Mouse (Mus musculus) hindbrain, embryonic 15.5 days (tissue): ENCODE results near the gene Mecr. TPM values are rescaled to one million over a fixed set of nuclear protein-coding genes. Genes with fewer than 3 reads are reported as not detected.
"Not testable (repeated sequence)": the region's sequence is repeated elsewhere in the genome, so short reads cannot be mapped to it uniquely, and the experiment has no call there.

Source experiments
- ATAC-seq: fragments of 200-750 bp; cut with Nextera tagmentation; 2 replicates; pipeline ENCODE4 v1.8.0; 2017; ENCODE audit warnings: low read depth, moderate number of reproducible peaks, moderate TSS enrichment; ENCODE audit not compliant: low FRiP score
- H3K27ac ChIP-seq: fragments of 300-500 bp; sonication (generic); replicated peaks from 2 replicates; pipeline ENCODE4 v1.5.1; 2015; ENCODE audit warnings: mild to moderate bottlenecking, inconsistent platforms
- H3K27me3 ChIP-seq: fragments of 300-500 bp; sonication (generic); 2 replicates; pipeline ENCODE4 v1.6.1; 2015; ENCODE audit warnings: control low read depth, inconsistent platforms
- H3K36me3 ChIP-seq: fragments of 300-500 bp; sonication (generic); 2 replicates; pipeline ENCODE4 v1.6.1; 2015; ENCODE audit warnings: control low read depth, inconsistent platforms
- H3K4me1 ChIP-seq: fragments of 300-500 bp; sonication (generic); replicated peaks from 2 replicates; pipeline ENCODE4 v1.6.1; 2015; ENCODE audit warnings: control low read depth, inconsistent platforms
- H3K4me2 ChIP-seq: fragments of 300-500 bp; sonication (generic); 2 replicates; pipeline ENCODE4 v1.6.1; 2015; ENCODE audit warnings: moderate library complexity, mild to moderate bottlenecking, inconsistent platforms
- H3K4me3 ChIP-seq: fragments of 300-500 bp; sonication (generic); 2 replicates; pipeline ENCODE4 v1.5.1; 2015; ENCODE audit warnings: mild to moderate bottlenecking, inconsistent platforms
- H3K9ac ChIP-seq: fragments of 300-500 bp; sonication (generic); 2 replicates; pipeline ENCODE4 v1.6.1; 2015; ENCODE audit warnings: inconsistent platforms
- H3K9me3 ChIP-seq: fragments of 300-500 bp; sonication (generic); 2 replicates; pipeline ENCODE4 v1.6.1; 2016; ENCODE audit warnings: control low read depth, inconsistent platforms
- WGBS: fragments of 180-500 bp; shearing (Covaris S2); methylation state at CpG from one replicate; pipeline ENCODE4 v1.1.7; 2015; 5-methylcytosine and 5-hydroxymethylcytosine counted together
- polyA plus RNA-seq: library from polyadenylated mRNA; unstranded; fragments of >200 nt; fragmentation: Nextera tagmentation; extraction: Ambion mirVana; gene quantifications from 2 replicates; pipeline ENCODE4 v1.2.1, GENCODE M21; 2015

The Mecr gene
- polyA plus RNA-seq: 34.6 and 37.9 TPM in 2 replicates

- Histone ChIP-seq H3K36me3 (no peaks in the 10 kb centered on the region), H3K27ac (no peak within 1 kb of the TSS; the same call in 1 of the 2 replicates), H3K9me3 (no peaks in the 10 kb centered on the region), H3K4me2 (peak within 1 kb of the TSS; percentile 75), H3K4me1 (peaks cover 15% of the 10 kb centered on the region), H3K4me3 (peak within 1 kb of the TSS; percentile 73), H3K9ac (peak within 1 kb of the TSS; percentile 73), H3K27me3 (peaks cover 8% of the 10 kb centered on the region)
- peak; percentile 86 for ATAC-seq
- under 1% methylated on average over 37 of the region's 37 CpGs for WGBS
These were observed at the start of gene Mecr for GRCm38 (mm10) chr4:131843290-131843743. TSS of gene Mecr (plus strand) at chr4:131843470.

DNA sequence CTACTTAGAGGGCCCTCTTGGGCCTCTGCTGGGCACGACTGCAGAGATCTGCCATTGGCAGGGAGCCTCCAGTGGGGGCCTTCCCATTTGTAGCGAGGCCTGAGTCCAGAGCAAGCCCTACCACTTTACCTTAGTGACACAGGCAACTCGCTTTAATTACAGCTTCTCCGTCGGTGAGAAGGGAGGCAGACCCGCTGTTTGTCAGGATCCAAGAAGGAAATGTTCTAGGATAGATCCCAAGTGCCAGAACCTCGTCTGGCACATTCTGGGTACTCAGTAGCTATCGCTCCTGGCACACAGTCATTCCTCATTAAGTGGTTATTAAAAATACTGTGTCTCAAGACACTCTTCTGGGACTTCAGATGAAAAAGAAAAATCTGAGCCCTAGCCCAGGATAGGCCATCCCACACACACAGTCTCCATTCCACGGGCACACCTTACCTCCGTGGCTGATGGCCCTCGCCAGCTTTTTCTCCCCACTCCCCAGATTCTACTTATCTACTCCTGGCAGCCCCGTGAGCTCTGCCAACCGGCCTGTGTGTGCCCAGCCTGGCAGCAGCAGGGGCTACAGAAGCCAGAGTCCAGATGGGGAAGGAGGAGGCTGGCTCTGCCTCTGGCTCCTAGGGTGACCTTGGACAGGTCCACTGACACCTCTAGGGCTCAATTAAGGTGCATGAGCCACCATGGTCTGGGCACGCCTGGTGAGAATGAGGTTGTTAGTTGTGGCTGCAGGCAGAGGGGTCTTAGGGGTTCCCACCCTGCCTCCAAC lies 46.8 kb upstream of the Mecr start:
- 62% methylated on average over 14 of the region's 14 CpGs for WGBS
- Histone ChIP-seq H3K4me1 (peaks cover 11% of the 10 kb centered on the region; the same call in 1 of the 2 replicates), H3K4me2 (no peak overlapping the region), H3K9ac (no peak overlapping the region), H3K27me3 (no peaks in the 10 kb centered on the region), H3K9me3 (no peaks in the 10 kb centered on the region), H3K4me3 (no peak overlapping the region), H3K27ac (peak overlapping the region; percentile 50), H3K36me3 (no peaks in the 10 kb centered on the region)
- ATAC-seq: no peak

DNA sequence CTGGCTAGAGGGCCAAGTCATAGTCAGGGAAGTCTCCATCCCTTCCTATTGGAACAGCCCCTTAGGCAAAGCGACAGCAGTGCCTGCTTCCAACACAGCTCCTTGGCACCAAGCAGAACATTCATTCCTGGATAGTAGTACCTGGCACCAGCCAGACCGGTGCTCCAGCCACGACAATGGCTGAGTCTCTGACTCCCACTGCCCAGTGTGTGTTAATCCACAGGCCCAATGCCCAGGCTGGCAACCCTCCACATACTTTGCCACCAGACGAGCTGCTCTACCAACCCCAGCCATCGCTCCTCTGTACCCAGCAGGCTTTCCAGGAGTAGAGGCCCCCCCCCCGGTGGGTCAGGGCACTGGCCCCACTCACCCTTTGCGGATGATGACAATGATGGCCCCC lies 45.8 kb upstream of the Mecr start:
- WGBS: 53% methylated on average over 7 of the region's 7 CpGs
- Histone ChIP-seq H3K4me1 (peaks cover 11% of the 10 kb centered on the region; the same call in 1 of the 2 replicates), H3K9me3 (no peaks in the 10 kb centered on the region), H3K27ac (no peak overlapping the region), H3K4me2 (no peak overlapping the region), H3K36me3 (no peaks in the 10 kb centered on the region), H3K4me3 (no peak overlapping the region), H3K27me3 (no peaks in the 10 kb centered on the region), H3K9ac (no peak overlapping the region)
- peak; percentile 67; the same call in 1 of the 2 replicates for ATAC-seq

- WGBS: 53% methylated on average over 12 of the region's 12 CpGs
These were observed 45.4 kb upstream of the Mecr start for GRCm38 (mm10) chr4:131797920-131798319.

GRCm38 (mm10) chr4:131798968-131799367 lies 44.3 kb upstream of the Mecr start:
- ATAC-seq: no peak
- Histone ChIP-seq H3K36me3 (no peaks in the 10 kb centered on the region), H3K27me3 (no peaks in the 10 kb centered on the region), H3K27ac (no peak overlapping the region), H3K4me3 (no peak overlapping the region), H3K4me2 (no peak overlapping the region), H3K9ac (no peak overlapping the region), H3K4me1 (peaks cover 11% of the 10 kb centered on the region; the same call in 1 of the 2 replicates), H3K9me3 (no peaks in the 10 kb centered on the region)
- 19% methylated on average over 4 of the region's 4 CpGs for WGBS

More at GRCm38 (mm10) chr4:131797920-131798319, 45.4 kb upstream of the Mecr start:
- H3K4me3 ChIP-seq: no peak overlapping the region
- H3K4me2 ChIP-seq: no peak overlapping the region
- H3K36me3 ChIP-seq: no peaks in the 10 kb centered on the region
- H3K9ac ChIP-seq: no peak overlapping the region
- no peak overlapping the region for H3K27ac ChIP-seq
- H3K9me3 ChIP-seq: no peaks in the 10 kb centered on the region
- H3K4me1 ChIP-seq: peaks cover 11% of the 10 kb centered on the region; the same call in 1 of the 2 replicates
- no peaks in the 10 kb centered on the region for H3K27me3 ChIP-seq
- ATAC-seq: no peak

- WGBS: 77% methylated on average over 9 of the region's 9 CpGs
- Histone ChIP-seq H3K4me2 (no peak overlapping the region), H3K27me3 (no peaks in the 10 kb centered on the region), H3K4me3 (no peak overlapping the region), H3K36me3 (no peaks in the 10 kb centered on the region), H3K4me1 (no peaks in the 10 kb centered on the region), H3K27ac (no peak overlapping the region), H3K9ac (no peak overlapping the region), H3K9me3 (no peaks in the 10 kb centered on the region)
- no peak for ATAC-seq
These were observed 39.4 kb upstream of the Mecr start for GRCm38 (mm10) chr4:131803846-131804245.

DNA sequence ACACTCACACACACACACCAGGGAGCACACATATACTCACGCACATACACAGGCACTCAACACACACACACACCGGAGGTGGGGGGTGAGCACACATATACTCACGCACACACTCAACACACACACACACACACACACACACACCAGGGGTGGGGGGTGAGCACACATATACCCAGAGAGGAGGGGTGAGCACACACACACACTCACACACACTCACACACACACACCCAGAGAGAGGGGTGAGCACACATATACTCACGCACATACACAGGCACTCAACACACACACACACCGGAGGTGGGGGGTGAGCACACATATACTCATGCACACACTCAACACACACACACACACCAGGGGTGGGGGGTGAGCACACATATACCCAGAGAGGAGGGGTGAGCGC lies 38.5 kb upstream of the Mecr start:
- not testable (repeated sequence) for H3K9ac ChIP-seq, H3K27me3 ChIP-seq, H3K4me1 ChIP-seq, H3K4me3 ChIP-seq, H3K9me3 ChIP-seq, H3K27ac ChIP-seq, H3K4me2 ChIP-seq, H3K36me3 ChIP-seq
- 88% methylated on average over 5 of the region's 6 CpGs for WGBS
- ATAC-seq: peak; percentile 73

GRCm38 (mm10) chr4:131805255-131805654 lies 38.0 kb upstream of the Mecr start:
- no peak for ATAC-seq
- no peak overlapping the region for H3K4me2 ChIP-seq
- H3K4me1 ChIP-seq: no peaks in the 10 kb centered on the region
- no peak overlapping the region for H3K27ac ChIP-seq
- H3K9me3 ChIP-seq: no peaks in the 10 kb centered on the region
- H3K9ac ChIP-seq: no peak overlapping the region
- H3K36me3 ChIP-seq: no peaks in the 10 kb centered on the region
- H3K27me3 ChIP-seq: no peaks in the 10 kb centered on the region
- H3K4me3 ChIP-seq: no peak overlapping the region
- 72% methylated on average over 3 of the region's 3 CpGs for WGBS

- ATAC-seq: no peak
- Histone ChIP-seq H3K27ac (0 out of 2 replicates have a peak overlapping the region, but pooled peaks have one; percentile 3), H3K4me2 (no peak overlapping the region), H3K9me3 (no peaks in the 10 kb centered on the region), H3K4me1 (peaks cover 6% of the 10 kb centered on the region; the same call in 1 of the 2 replicates), H3K27me3 (no peaks in the 10 kb centered on the region), H3K9ac (no peak overlapping the region), H3K4me3 (no peak overlapping the region), H3K36me3 (no peaks in the 10 kb centered on the region)
- WGBS: 76% methylated on average over 11 of the region's 11 CpGs
These were observed 30.8 kb upstream of the Mecr start for GRCm38 (mm10) chr4:131812458-131812857.

GRCm38 (mm10) chr4:131813798-131814197 lies 29.5 kb upstream of the Mecr start:
- Histone ChIP-seq H3K36me3 (no peaks in the 10 kb centered on the region), H3K27ac (no peak overlapping the region), H3K4me1 (peaks cover 6% of the 10 kb centered on the region; the same call in 1 of the 2 replicates), H3K4me2 (no peak overlapping the region), H3K4me3 (no peak overlapping the region), H3K9ac (no peak overlapping the region), H3K9me3 (no peaks in the 10 kb centered on the region), H3K27me3 (no peaks in the 10 kb centered on the region)
- WGBS: 93% methylated on average over 7 of the region's 7 CpGs
- no peak for ATAC-seq

DNA sequence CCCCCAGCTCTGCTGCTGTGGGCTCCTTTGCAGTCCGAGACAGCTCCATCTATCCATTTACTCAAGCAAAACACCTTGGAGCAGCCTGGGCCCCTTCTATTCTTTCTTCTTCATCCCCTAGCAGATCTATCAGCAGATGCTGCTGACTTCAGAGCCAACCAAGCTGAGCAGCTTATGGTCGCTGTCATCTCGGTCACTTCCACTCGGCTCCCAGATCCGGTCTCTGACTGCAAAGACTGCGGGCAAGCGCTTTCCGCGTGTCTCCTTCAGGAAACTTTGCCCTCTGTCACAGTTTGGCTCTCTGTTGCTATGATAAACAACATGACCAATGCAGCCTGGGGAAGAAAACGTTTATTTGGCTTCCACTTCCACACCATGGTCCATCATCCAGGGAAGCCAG lies 28.4 kb upstream of the Mecr start:
- H3K4me1 ChIP-seq: peaks cover 6% of the 10 kb centered on the region; the same call in 1 of the 2 replicates
- H3K36me3 ChIP-seq: no peaks in the 10 kb centered on the region
- 84% methylated on average over 10 of the region's 10 CpGs for WGBS
- H3K27me3 ChIP-seq: 0 out of 2 replicates have a peak, but pooled peaks cover 3% of the 10 kb centered on the region
- H3K9me3 ChIP-seq: no peaks in the 10 kb centered on the region
- no peak overlapping the region for H3K4me3 ChIP-seq
- H3K27ac ChIP-seq: no peak overlapping the region
- no peak for ATAC-seq
- no peak overlapping the region for H3K9ac ChIP-seq
- no peak overlapping the region for H3K4me2 ChIP-seq

GRCm38 (mm10) chr4:131815774-131816173 lies 27.5 kb upstream of the Mecr start:
- no peaks in the 10 kb centered on the region for H3K9me3 ChIP-seq
- 71% methylated on average over 10 of the region's 10 CpGs for WGBS
- H3K4me1 ChIP-seq: peaks cover 7% of the 10 kb centered on the region
- no peak overlapping the region for H3K4me3 ChIP-seq
- H3K27ac ChIP-seq: no peak overlapping the region
- H3K4me2 ChIP-seq: no peak overlapping the region
- no peak overlapping the region for H3K9ac ChIP-seq
- no peaks in the 10 kb centered on the region for H3K36me3 ChIP-seq
- no peak for ATAC-seq
- H3K27me3 ChIP-seq: 0 out of 2 replicates have a peak, but pooled peaks cover 3% of the 10 kb centered on the region
